Mouse (Mus musculus): ENCODE measurements around the gene Foxp1.

- TF ChIP-seq CTCF (IDR thresholded peaks at IDR 0.05; ENCODE audit: extremely low read depth, insufficient read depth, insufficient read length, insufficient replicate concordance) (no peak), POLR2A (IDR thresholded peaks at IDR 0.05; ENCODE audit: low read depth, low read length) (no peak)
These were observed 118.6 kb downstream of the Foxp1 start for GRCm38 (mm10) chr6:99403755-99404390.
